Mouse (Mus musculus): Measurements from ENCODE around the gene Nmrk1. TPM values are rescaled to one million over a fixed set of nuclear protein-coding genes. Genes with fewer than 3 reads are reported as not detected.

The Nmrk1 gene
- polyA plus RNA-seq, 1 experiment from 2014 or later: 9.0 TPM

GRCm38 (mm10) chr19:18596876-18597275, 34.9 kb upstream of the Nmrk1 start:
- Histone ChIP-seq H3K9ac (no peak overlapping the region), H3K4me2 (replicated peaks) (no peak overlapping the region), H3K4me3 (replicated peaks) (no peak overlapping the region), H3K27me3 (replicated peaks) (no peaks in the 10 kb centered on the region), H3K9me3 (no peaks in the 10 kb centered on the region), H3K4me1 (replicated peaks) (no peaks in the 10 kb centered on the region), H3K36me3 (no peaks in the 10 kb centered on the region), H3K27ac (no peak overlapping the region)
- no peak for ATAC-seq
- WGBS: 84% methylated on average over 5 of the region's 5 CpGs

GRCm38 (mm10) chr19:18597772-18598171, 34.0 kb upstream of the Nmrk1 start:
- 76% methylated on average over 6 of the region's 6 CpGs for WGBS
- no peak for ATAC-seq
- Histone ChIP-seq H3K9me3 (no peaks in the 10 kb centered on the region), H3K27me3 (replicated peaks) (no peaks in the 10 kb centered on the region), H3K9ac (no peak overlapping the region), H3K4me1 (replicated peaks) (no peaks in the 10 kb centered on the region), H3K4me3 (replicated peaks) (no peak overlapping the region), H3K4me2 (replicated peaks) (no peak overlapping the region), H3K36me3 (0 out of 2 replicates have a peak, but pooled peaks cover 4% of the 10 kb centered on the region), H3K27ac (no peak overlapping the region)

- WGBS: 89% methylated on average over 3 of the region's 3 CpGs
- Histone ChIP-seq H3K27ac (no peak overlapping the region), H3K36me3 (0 out of 2 replicates have a peak, but pooled peaks cover 5% of the 10 kb centered on the region), H3K4me3 (replicated peaks) (no peak overlapping the region), H3K27me3 (replicated peaks) (no peaks in the 10 kb centered on the region), H3K9ac (no peak overlapping the region), H3K9me3 (no peaks in the 10 kb centered on the region), H3K4me1 (replicated peaks) (no peaks in the 10 kb centered on the region), H3K4me2 (replicated peaks) (no peak overlapping the region)
- no peak for ATAC-seq
Measured at GRCm38 (mm10) chr19:18598265-18598926, 33.4 kb upstream of the Nmrk1 start.

GRCm38 (mm10) chr19:18599051-18599450, 32.7 kb upstream of the Nmrk1 start:
- Histone ChIP-seq H3K27ac (no peak overlapping the region), H3K9me3 (no peaks in the 10 kb centered on the region), H3K4me1 (replicated peaks) (no peaks in the 10 kb centered on the region), H3K36me3 (0 out of 2 replicates have a peak, but pooled peaks cover 5% of the 10 kb centered on the region), H3K27me3 (replicated peaks) (no peaks in the 10 kb centered on the region), H3K9ac (no peak overlapping the region), H3K4me3 (replicated peaks) (no peak overlapping the region), H3K4me2 (replicated peaks) (no peak overlapping the region)
- ATAC-seq: no peak
- 73% methylated on average over 8 of the region's 8 CpGs for WGBS

- Histone ChIP-seq H3K27me3 (replicated peaks) (no peaks in the 10 kb centered on the region), H3K4me3 (replicated peaks) (no peak overlapping the region), H3K9me3 (no peaks in the 10 kb centered on the region), H3K36me3 (0 out of 2 replicates have a peak, but pooled peaks cover 5% of the 10 kb centered on the region), H3K4me2 (replicated peaks) (no peak overlapping the region), H3K9ac (no peak overlapping the region), H3K4me1 (replicated peaks) (no peaks in the 10 kb centered on the region), H3K27ac (no peak overlapping the region)
- WGBS: 92% methylated on average over 5 of the region's 5 CpGs
- ATAC-seq: no peak
Measured at GRCm38 (mm10) chr19:18599650-18600049, 32.1 kb upstream of the Nmrk1 start.

- Histone ChIP-seq H3K27me3 (replicated peaks) (no peaks in the 10 kb centered on the region), H3K36me3 (0 out of 2 replicates have a peak, but pooled peaks cover 5% of the 10 kb centered on the region), H3K9me3 (no peaks in the 10 kb centered on the region), H3K4me3 (replicated peaks) (no peak overlapping the region), H3K4me2 (replicated peaks) (no peak overlapping the region), H3K4me1 (replicated peaks) (no peaks in the 10 kb centered on the region), H3K27ac (no peak overlapping the region), H3K9ac (no peak overlapping the region)
- WGBS: 94% methylated on average over 9 of the region's 9 CpGs
- ATAC-seq: no peak
Measured at GRCm38 (mm10) chr19:18600611-18601010, 31.1 kb upstream of the Nmrk1 start.

- no peak for ATAC-seq
- H3K4me3 ChIP-seq (replicated peaks): no peak overlapping the region
- no peaks in the 10 kb centered on the region for H3K4me1 ChIP-seq (replicated peaks)
- no peak overlapping the region for H3K9ac ChIP-seq
- H3K9me3 ChIP-seq: no peaks in the 10 kb centered on the region
- H3K4me2 ChIP-seq (replicated peaks): no peak overlapping the region
- WGBS: 78% methylated on average over 6 of the region's 6 CpGs
- H3K27ac ChIP-seq: no peak overlapping the region
- 0 out of 2 replicates have a peak, but pooled peaks cover 5% of the 10 kb centered on the region for H3K36me3 ChIP-seq
- H3K27me3 ChIP-seq (replicated peaks): no peaks in the 10 kb centered on the region
Measured at GRCm38 (mm10) chr19:18603011-18603410, 28.7 kb upstream of the Nmrk1 start.

- Histone ChIP-seq H3K4me2 (replicated peaks) (no peak overlapping the region), H3K9ac (no peak overlapping the region), H3K36me3 (no peaks in the 10 kb centered on the region), H3K4me3 (replicated peaks) (no peak overlapping the region), H3K9me3 (no peaks in the 10 kb centered on the region), H3K27ac (no peak overlapping the region), H3K27me3 (replicated peaks) (no peaks in the 10 kb centered on the region), H3K4me1 (replicated peaks) (no peaks in the 10 kb centered on the region)
- WGBS: 60% methylated on average over 7 of the region's 7 CpGs
- ATAC-seq: no peak
Measured at GRCm38 (mm10) chr19:18607907-18608306, 23.8 kb upstream of the Nmrk1 start.

GRCm38 (mm10) chr19:18608975-18609374, 22.8 kb upstream of the Nmrk1 start:
- no peaks in the 10 kb centered on the region for H3K36me3 ChIP-seq
- ATAC-seq: no peak
- H3K9me3 ChIP-seq: no peaks in the 10 kb centered on the region
- no peaks in the 10 kb centered on the region for H3K4me1 ChIP-seq (replicated peaks)
- WGBS: 59% methylated on average over 6 of the region's 6 CpGs
- H3K4me3 ChIP-seq (replicated peaks): no peak overlapping the region
- H3K27me3 ChIP-seq (replicated peaks): no peaks in the 10 kb centered on the region
- H3K27ac ChIP-seq: no peak overlapping the region
- no peak overlapping the region for H3K9ac ChIP-seq
- no peak overlapping the region for H3K4me2 ChIP-seq (replicated peaks)

- ATAC-seq: no peak
- Histone ChIP-seq H3K9ac (no peak overlapping the region), H3K4me2 (replicated peaks) (no peak overlapping the region), H3K36me3 (no peaks in the 10 kb centered on the region), H3K27ac (no peak overlapping the region), H3K27me3 (replicated peaks) (no peaks in the 10 kb centered on the region), H3K4me3 (replicated peaks) (no peak overlapping the region), H3K9me3 (no peaks in the 10 kb centered on the region), H3K4me1 (replicated peaks) (0 out of 2 replicates have a peak, but pooled peaks cover 7% of the 10 kb centered on the region)
- WGBS: 90% methylated on average over 7 of the region's 7 CpGs
Measured at GRCm38 (mm10) chr19:18614337-18614736, 17.4 kb upstream of the Nmrk1 start.

- Histone ChIP-seq H3K9me3 (no peaks in the 10 kb centered on the region), H3K36me3 (no peaks in the 10 kb centered on the region), H3K4me2 (replicated peaks) (no peak overlapping the region; the same call in 1 of the 2 replicates), H3K27ac (peak overlapping the region; percentile 42; the same call in 1 of the 2 replicates), H3K27me3 (replicated peaks) (no peaks in the 10 kb centered on the region), H3K4me1 (replicated peaks) (0 out of 2 replicates have a peak, but pooled peaks cover 7% of the 10 kb centered on the region), H3K9ac (no peak overlapping the region), H3K4me3 (replicated peaks) (no peak overlapping the region)
- 62% methylated on average over 9 of the region's 9 CpGs for WGBS
- ATAC-seq: no peak
Measured at GRCm38 (mm10) chr19:18615680-18616240, 16.0 kb upstream of the Nmrk1 start.

GRCm38 (mm10) chr19:18617504-18617903, 14.2 kb upstream of the Nmrk1 start:
- WGBS: 78% methylated on average over 1 of the region's 1 CpGs
- Histone ChIP-seq H3K9ac (no peak overlapping the region), H3K27ac (no peak overlapping the region), H3K4me1 (replicated peaks) (0 out of 2 replicates have a peak, but pooled peaks cover 7% of the 10 kb centered on the region), H3K4me3 (replicated peaks) (no peak overlapping the region), H3K27me3 (replicated peaks) (no peaks in the 10 kb centered on the region), H3K4me2 (replicated peaks) (no peak overlapping the region), H3K9me3 (no peaks in the 10 kb centered on the region), H3K36me3 (no peaks in the 10 kb centered on the region)
- ATAC-seq: no peak

GRCm38 (mm10) chr19:18619060-18619459, 12.7 kb upstream of the Nmrk1 start:
- WGBS: 75% methylated on average over 5 of the region's 5 CpGs

More at GRCm38 (mm10) chr19:18619060-18619459, 12.7 kb upstream of the Nmrk1 start:
- Histone ChIP-seq H3K36me3 (no peaks in the 10 kb centered on the region), H3K4me2 (replicated peaks) (no peak overlapping the region), H3K27me3 (replicated peaks) (no peaks in the 10 kb centered on the region), H3K4me1 (replicated peaks) (0 out of 2 replicates have a peak, but pooled peaks cover 7% of the 10 kb centered on the region), H3K4me3 (replicated peaks) (no peak overlapping the region), H3K9ac (no peak overlapping the region), H3K9me3 (no peaks in the 10 kb centered on the region), H3K27ac (no peak overlapping the region)
- ATAC-seq: no peak
